Mouse (Mus musculus): ENCODE data around the gene Mdm2. TPM values are rescaled to one million over a fixed set of nuclear protein-coding genes. Genes with fewer than 3 reads are reported as not detected.
"Not testable (repeated sequence)": the region's sequence is repeated elsewhere in the genome, so short reads cannot be mapped to it uniquely, and the experiment has no call there.

Gene Mdm2
- polyA plus RNA-seq, 1 experiment: not detected

GRCm38 (mm10) chr10:117736573-117736972 is 26.0 kb upstream of the Mdm2 start:
- 91% methylated on average over 5 of the region's 5 CpGs for WGBS
- H3K4me1 ChIP-seq (ENCODE audit: control insufficient read depth, insufficient read depth, low read length): no peaks in the 10 kb centered on the region
- no peak overlapping the region for H3K4me3 ChIP-seq (ENCODE audit: insufficient read depth, low read depth, low read length)
- TF ChIP-seq CTCF (IDR thresholded peaks at IDR 0.05; ENCODE audit: insufficient read depth, low read depth, low read length) (no peak), POLR2A (IDR thresholded peaks at IDR 0.05; ENCODE audit: insufficient read depth, low read depth, low read length) (no peak)
- no peak overlapping the region for H3K27ac ChIP-seq (ENCODE audit: insufficient read depth, low read depth, low read length)

GRCm38 (mm10) chr10:117735396-117735795 is 24.8 kb upstream of the Mdm2 start:
- not testable (repeated sequence) for H3K4me1 ChIP-seq (ENCODE audit: control insufficient read depth, insufficient read depth, low read length); H3K27ac ChIP-seq (ENCODE audit: insufficient read depth, low read depth, low read length); H3K4me3 ChIP-seq (ENCODE audit: insufficient read depth, low read depth, low read length)
- 94% methylated on average over 12 of the region's 12 CpGs for WGBS

- WGBS: 86% methylated on average over 9 of the region's 10 CpGs
- H3K27ac ChIP-seq (ENCODE audit: insufficient read depth, low read depth, low read length); H3K4me1 ChIP-seq (ENCODE audit: control insufficient read depth, insufficient read depth, low read length); H3K4me3 ChIP-seq (ENCODE audit: insufficient read depth, low read depth, low read length): not testable (repeated sequence)
Observed at GRCm38 (mm10) chr10:117734104-117734852, 23.7 kb upstream of the Mdm2 start.

GRCm38 (mm10) chr10:117733626-117734025 is 23.1 kb upstream of the Mdm2 start:
- not testable (repeated sequence) for H3K4me3 ChIP-seq (ENCODE audit: insufficient read depth, low read depth, low read length); H3K27ac ChIP-seq (ENCODE audit: insufficient read depth, low read depth, low read length); H3K4me1 ChIP-seq (ENCODE audit: control insufficient read depth, insufficient read depth, low read length)
- 87% methylated on average over 8 of the region's 8 CpGs for WGBS

GRCm38 (mm10) chr10:117732962-117733592 is 22.5 kb upstream of the Mdm2 start:
- Histone ChIP-seq H3K4me1 (ENCODE audit: control insufficient read depth, insufficient read depth, low read length) (no peaks in the 10 kb centered on the region), H3K4me3 (ENCODE audit: insufficient read depth, low read depth, low read length) (no peak overlapping the region), H3K27ac (ENCODE audit: insufficient read depth, low read depth, low read length) (no peak overlapping the region)
- WGBS: 88% methylated on average over 14 of the region's 14 CpGs
- TF ChIP-seq POLR2A (IDR thresholded peaks at IDR 0.05; ENCODE audit: insufficient read depth, low read depth, low read length): no peak
- TF ChIP-seq CTCF (IDR thresholded peaks at IDR 0.05; ENCODE audit: insufficient read depth, low read depth, low read length): no peak

- no peak overlapping the region for H3K4me3 ChIP-seq (ENCODE audit: insufficient read depth, low read depth, low read length)
- 93% methylated on average over 5 of the region's 5 CpGs for WGBS
- no peaks in the 10 kb centered on the region for H3K4me1 ChIP-seq (ENCODE audit: control insufficient read depth, insufficient read depth, low read length)
- TF ChIP-seq CTCF (IDR thresholded peaks at IDR 0.05; ENCODE audit: insufficient read depth, low read depth, low read length) (no peak), POLR2A (IDR thresholded peaks at IDR 0.05; ENCODE audit: insufficient read depth, low read depth, low read length) (no peak)
- H3K27ac ChIP-seq (ENCODE audit: insufficient read depth, low read depth, low read length): no peak overlapping the region
Observed at GRCm38 (mm10) chr10:117732184-117732583, 21.6 kb upstream of the Mdm2 start.

GRCm38 (mm10) chr10:117731244-117732101 is 20.9 kb upstream of the Mdm2 start:
- Histone ChIP-seq H3K27ac (ENCODE audit: insufficient read depth, low read depth, low read length) (no peak overlapping the region), H3K4me1 (ENCODE audit: control insufficient read depth, insufficient read depth, low read length) (no peaks in the 10 kb centered on the region), H3K4me3 (ENCODE audit: insufficient read depth, low read depth, low read length) (no peak overlapping the region)
- 0 out of 2 replicates have a peak, but pooled peaks have one; percentile 26 for TF ChIP-seq CTCF (IDR thresholded peaks at IDR 0.05; ENCODE audit: insufficient read depth, low read depth, low read length)
- no peak for TF ChIP-seq POLR2A (IDR thresholded peaks at IDR 0.05; ENCODE audit: insufficient read depth, low read depth, low read length)
- WGBS: 59% methylated on average over 15 of the region's 15 CpGs

GRCm38 (mm10) chr10:117730637-117731203 is 20.2 kb upstream of the Mdm2 start:
- Histone ChIP-seq H3K27ac (ENCODE audit: insufficient read depth, low read depth, low read length) (no peak overlapping the region), H3K4me1 (ENCODE audit: control insufficient read depth, insufficient read depth, low read length) (no peaks in the 10 kb centered on the region), H3K4me3 (ENCODE audit: insufficient read depth, low read depth, low read length) (no peak overlapping the region)
- TF ChIP-seq CTCF (IDR thresholded peaks at IDR 0.05; ENCODE audit: insufficient read depth, low read depth, low read length): no peak
- TF ChIP-seq POLR2A (IDR thresholded peaks at IDR 0.05; ENCODE audit: insufficient read depth, low read depth, low read length): no peak
- 91% methylated on average over 12 of the region's 12 CpGs for WGBS

- H3K4me1 ChIP-seq (ENCODE audit: control insufficient read depth, insufficient read depth, low read length): no peaks in the 10 kb centered on the region
- 92% methylated on average over 7 of the region's 7 CpGs for WGBS
- no peak overlapping the region for H3K4me3 ChIP-seq (ENCODE audit: insufficient read depth, low read depth, low read length)
- TF ChIP-seq CTCF (IDR thresholded peaks at IDR 0.05; ENCODE audit: insufficient read depth, low read depth, low read length) (no peak), POLR2A (IDR thresholded peaks at IDR 0.05; ENCODE audit: insufficient read depth, low read depth, low read length) (no peak)
- no peak overlapping the region for H3K27ac ChIP-seq (ENCODE audit: insufficient read depth, low read depth, low read length)
Observed at GRCm38 (mm10) chr10:117730140-117730539, 19.6 kb upstream of the Mdm2 start.

Data from olfactory bulb, adult 2 months (tissue).